Mouse (Mus musculus): ENCODE data around the gene Casp14.

GRCm38 (mm10) chr10:78745453-78746232 lies 27.5 kb upstream of the Casp14 start:
- peak; percentile 33; the same call in 1 of the 2 replicates for TF ChIP-seq CTCF (IDR thresholded peaks at IDR 0.05; ENCODE audit: borderline replicate concordance, extremely low read depth, insufficient read depth, insufficient read length)
- no peak for TF ChIP-seq POLR2A (IDR thresholded peaks at IDR 0.05; ENCODE audit: borderline replicate concordance, extremely low read depth, insufficient read depth, insufficient read length, poor library complexity, severe bottlenecking)
